Mouse (Mus musculus): ENCODE data around the gene Gm17455.

GRCm38 (mm10) chr10:60407831-60408230 lies 8.3 kb downstream of the Gm17455 start:
- TF ChIP-seq POLR2A (IDR thresholded peaks at IDR 0.05; ENCODE audit: extremely low read depth, insufficient read depth, low read length), result no peak
- peak; percentile 98 for TF ChIP-seq CTCF (IDR thresholded peaks at IDR 0.05; ENCODE audit: extremely low read depth, insufficient read depth, low read length)

Data from cortical plate, adult 2 months (tissue).